Mouse (Mus musculus) embryonic facial prominence, embryonic 14.5 days (tissue): ENCODE results near the gene Wnt8b. TPM values are rescaled to one million over a fixed set of nuclear protein-coding genes. Genes with fewer than 3 reads are reported as not detected.
A peak's percentile ranks its signal among the peaks of the same experiment; 100 is the strongest.

Experiments
- ATAC-seq: fragments of 200-750 bp; cut with Nextera tagmentation; 2 replicates; pipeline ENCODE4 v1.8.0; 2017; ENCODE audit warnings: low read depth, moderate number of reproducible peaks, moderate TSS enrichment
- DNase-seq: peaks from one replicate; pipeline ENCODE4 v3.0.0-alpha.2; 2015; ENCODE audit warnings: low spot score
- H3K27ac ChIP-seq: fragments of 300-500 bp; sonication (generic); replicated peaks from 2 replicates; pipeline ENCODE4 v1.5.1; 2014; ENCODE audit warnings: low read depth, mild to moderate bottlenecking, low read length, moderate library complexity
- H3K27me3 ChIP-seq: fragments of 300-500 bp; sonication (generic); replicated peaks from 2 replicates; pipeline ENCODE4 v1.6.1; 2014; ENCODE audit warnings: low read length; ENCODE audit not compliant: control insufficient read depth, insufficient read depth
- H3K36me3 ChIP-seq: fragments of 300-500 bp; sonication (generic); 2 replicates; pipeline ENCODE4 v1.6.1; 2014; ENCODE audit warnings: low read length, mixed read lengths; ENCODE audit not compliant: control insufficient read depth, insufficient read depth
- H3K4me1 ChIP-seq: fragments of 300-500 bp; sonication (generic); 2 replicates; pipeline ENCODE4 v1.6.1; 2014; ENCODE audit warnings: antibody characterized with exemption, low read length; ENCODE audit not compliant: control insufficient read depth, insufficient read depth
- H3K4me2 ChIP-seq: fragments of 300-500 bp; sonication (generic); 2 replicates; pipeline ENCODE4 v1.6.1; 2014; ENCODE audit warnings: low read depth, mild to moderate bottlenecking, low read length, moderate library complexity, mixed read lengths
- H3K4me3 ChIP-seq: fragments of 300-500 bp; sonication (generic); 2 replicates; pipeline ENCODE4 v1.5.1; 2014; ENCODE audit warnings: low read depth, mild to moderate bottlenecking, low read length
- H3K9ac ChIP-seq: fragments of 300-500 bp; sonication (generic); 2 replicates; pipeline ENCODE4 v1.6.1; 2014; ENCODE audit warnings: low read depth, mild to moderate bottlenecking, low read length, moderate library complexity, mixed read lengths
- H3K9me3 ChIP-seq: fragments of 300-500 bp; sonication (generic); 2 replicates; pipeline ENCODE4 v1.6.1; 2016; ENCODE audit warnings: low read length; ENCODE audit not compliant: control insufficient read depth
- WGBS: fragments of 180-500 bp; shearing (Covaris S2); extraction: QIAGEN DNeasy Blood & Tissue Kit; methylation state at CpG from one replicate; pipeline ENCODE4 v1.1.7; 2014; 5-methylcytosine and 5-hydroxymethylcytosine counted together
- polyA plus RNA-seq: library from polyadenylated mRNA; unstranded; fragments of >200 nt; fragmentation: Nextera tagmentation; extraction: Ambion mirVana; gene quantifications from 2 replicates; pipeline ENCODE4 v1.2.1, GENCODE M21; 2014

The Wnt8b gene
- polyA plus RNA-seq, 1 experiment from 2014 or later: 0.14 TPM

DNA sequence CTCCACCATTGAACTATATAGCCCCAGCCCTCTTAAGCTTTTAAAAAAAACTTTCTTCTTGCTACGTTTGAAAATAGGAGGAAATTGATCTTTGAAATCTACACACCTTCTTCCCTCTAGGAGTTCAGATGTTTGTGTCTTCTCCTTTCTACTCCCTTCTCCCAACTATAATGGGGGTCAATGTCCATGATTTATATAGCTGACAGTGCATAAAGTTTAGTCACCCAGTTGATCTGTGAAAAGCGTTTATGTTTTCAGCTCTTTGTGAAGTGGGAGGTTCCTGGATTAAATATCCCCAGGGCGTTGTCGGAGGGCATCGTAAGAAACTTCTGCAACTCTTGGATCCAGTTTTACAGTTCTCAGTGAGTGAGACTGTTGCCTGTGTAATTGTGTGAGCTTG, 7.0 kb downstream of the Wnt8b start:
- H3K4me3 ChIP-seq: no peak overlapping the region
- H3K27ac ChIP-seq: no peak overlapping the region
- H3K27me3 ChIP-seq: 0 out of 2 replicates have a peak, but pooled peaks cover 9% of the 10 kb centered on the region
- H3K9ac ChIP-seq: no peak overlapping the region
- no peak overlapping the region for H3K4me2 ChIP-seq
- no peaks in the 10 kb centered on the region for H3K4me1 ChIP-seq
- ATAC-seq: no peak
- H3K9me3 ChIP-seq: no peaks in the 10 kb centered on the region
- no peak for DNase-seq
- WGBS: 43% methylated on average over 5 of the region's 5 CpGs
- no peaks in the 10 kb centered on the region for H3K36me3 ChIP-seq

DNA sequence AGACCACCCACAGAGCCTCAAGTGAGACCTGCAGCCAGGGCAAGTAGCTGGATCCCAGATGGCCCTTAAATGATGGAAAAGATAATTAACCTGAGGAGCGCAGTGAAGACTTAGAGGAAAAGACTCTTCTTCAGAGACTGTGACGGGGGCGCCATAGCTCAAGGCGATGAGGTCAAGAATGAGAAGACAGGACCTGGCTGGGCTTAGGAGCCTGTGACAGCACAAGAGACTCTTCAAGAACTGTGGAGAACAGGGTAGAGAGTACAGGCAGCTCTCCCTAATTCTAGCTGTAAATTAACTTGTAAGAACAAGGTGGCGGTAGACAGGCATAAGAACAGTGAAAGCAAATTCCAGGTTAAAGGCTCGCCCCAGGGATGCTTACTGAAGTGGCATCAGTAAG, 8.7 kb downstream of the Wnt8b start:
- Histone ChIP-seq H3K27me3 (peaks cover 5% of the 10 kb centered on the region; the same call in 1 of the 2 replicates), H3K4me1 (no peaks in the 10 kb centered on the region)
- no peak for ATAC-seq

DNA sequence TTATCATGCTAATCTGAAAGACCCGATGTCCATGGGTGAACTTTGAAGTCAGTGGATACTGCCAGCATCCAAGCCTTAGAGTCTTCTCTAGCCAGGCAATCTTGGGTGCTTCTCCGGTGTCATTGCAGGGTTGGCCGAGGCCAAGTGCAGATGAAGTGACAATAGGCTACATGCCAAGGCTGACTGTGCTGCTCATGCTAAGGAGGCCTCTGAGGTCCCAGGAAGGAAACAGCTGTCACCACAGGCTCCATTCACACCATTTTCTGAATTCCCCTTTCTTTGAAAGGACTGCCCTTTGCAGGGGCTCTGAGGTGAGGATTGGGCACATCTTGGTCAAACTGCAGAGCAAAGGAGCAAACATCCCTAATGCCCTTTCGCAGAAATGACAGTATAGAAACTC, 9.5 kb downstream of the Wnt8b start:
- Histone ChIP-seq H3K9ac (no peak overlapping the region), H3K4me3 (no peak overlapping the region), H3K27me3 (peaks cover 9% of the 10 kb centered on the region; the same call in 1 of the 2 replicates), H3K36me3 (no peaks in the 10 kb centered on the region), H3K4me2 (no peak overlapping the region), H3K9me3 (no peaks in the 10 kb centered on the region), H3K27ac (no peak overlapping the region), H3K4me1 (no peaks in the 10 kb centered on the region)
- ATAC-seq: no peak
- 78% methylated on average over 4 of the region's 4 CpGs for WGBS
- no peak for DNase-seq

More for the DNA sequence above, 8.7 kb downstream of the Wnt8b start:
- H3K4me3 ChIP-seq: no peak overlapping the region
- DNase-seq: no peak
- H3K9me3 ChIP-seq: no peaks in the 10 kb centered on the region
- H3K27ac ChIP-seq: no peak overlapping the region
- H3K9ac ChIP-seq: no peak overlapping the region
- no peaks in the 10 kb centered on the region for H3K36me3 ChIP-seq
- 71% methylated on average over 6 of the region's 6 CpGs for WGBS
- no peak overlapping the region for H3K4me2 ChIP-seq

DNA sequence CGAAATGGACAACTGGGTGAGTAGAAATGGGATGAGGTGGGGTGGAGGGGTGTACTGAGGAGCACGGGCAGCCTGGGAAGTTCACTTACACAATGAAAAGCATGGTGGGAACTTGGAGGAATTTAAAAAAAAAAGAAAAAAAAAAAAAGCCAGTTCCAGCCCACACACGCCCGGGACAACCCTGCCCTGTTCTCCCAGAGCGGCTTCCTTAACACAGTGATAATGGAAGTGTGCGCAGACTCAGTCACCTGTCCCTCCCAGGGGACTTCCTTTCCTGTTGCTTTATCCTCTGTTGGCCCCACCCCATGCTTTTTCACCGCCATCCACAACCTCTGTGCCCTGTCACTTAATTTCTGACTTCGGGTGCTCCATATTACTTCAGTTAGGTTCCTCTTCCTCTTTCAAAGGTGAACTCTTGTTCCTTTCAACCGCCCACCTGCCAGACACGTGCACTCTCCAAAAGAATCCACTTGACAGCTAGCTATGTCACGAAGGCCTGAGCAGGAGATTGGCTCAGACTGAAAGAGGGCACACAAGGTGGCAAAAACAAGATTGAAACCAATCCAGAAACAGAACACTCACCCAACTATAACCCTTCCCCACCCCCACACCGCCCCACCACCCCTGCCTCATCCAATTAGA, 17.4 kb downstream of the Wnt8b start:
- peak overlapping the region; percentile 46 for H3K4me3 ChIP-seq
- H3K9ac ChIP-seq: no peak overlapping the region
- H3K4me2 ChIP-seq: peak overlapping the region; percentile 86
- no peaks in the 10 kb centered on the region for H3K36me3 ChIP-seq
- peaks cover 16% of the 10 kb centered on the region; the same call in 1 of the 2 replicates for H3K4me1 ChIP-seq
- peaks cover 78% of the 10 kb centered on the region for H3K27me3 ChIP-seq
- no peaks in the 10 kb centered on the region for H3K9me3 ChIP-seq
- 6% methylated on average over 12 of the region's 12 CpGs for WGBS
- peak; percentile 54 for DNase-seq
- no peak overlapping the region for H3K27ac ChIP-seq
- ATAC-seq: no peak

DNA sequence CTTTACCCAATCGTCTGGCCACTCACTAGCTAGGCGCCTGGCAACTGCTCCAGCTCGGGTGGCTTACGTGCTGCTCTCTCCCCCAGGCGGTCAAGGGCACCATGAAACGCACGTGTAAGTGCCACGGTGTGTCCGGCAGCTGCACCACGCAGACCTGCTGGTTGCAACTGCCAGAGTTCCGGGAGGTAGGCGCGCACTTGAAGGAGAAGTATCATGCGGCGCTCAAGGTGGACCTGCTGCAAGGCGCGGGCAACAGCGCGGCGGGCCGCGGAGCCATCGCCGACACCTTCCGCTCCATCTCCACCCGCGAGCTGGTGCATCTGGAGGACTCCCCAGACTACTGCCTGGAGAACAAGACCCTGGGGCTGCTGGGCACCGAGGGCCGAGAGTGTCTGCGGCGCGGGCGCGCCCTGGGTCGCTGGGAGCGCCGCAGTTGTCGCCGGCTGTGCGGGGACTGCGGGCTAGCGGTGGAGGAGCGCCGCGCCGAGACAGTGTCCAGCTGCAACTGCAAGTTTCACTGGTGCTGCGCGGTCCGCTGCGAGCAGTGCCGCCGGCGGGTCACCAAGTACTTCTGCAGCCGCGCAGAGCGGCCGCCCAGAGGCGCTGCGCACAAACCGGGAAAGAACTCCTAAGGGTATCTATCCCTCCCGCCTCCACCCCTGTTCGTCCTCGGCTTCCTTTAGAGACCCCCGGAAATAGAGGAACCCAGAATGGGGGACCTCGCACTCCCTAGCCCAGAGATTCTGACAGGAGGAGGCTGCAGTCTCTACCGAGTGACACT, 18.4 kb downstream of the Wnt8b start:
- under 1% methylated on average over 40 of the region's 66 CpGs for WGBS
- H3K9me3 ChIP-seq: no peaks in the 10 kb centered on the region
- peak overlapping the region; percentile 54 for H3K9ac ChIP-seq
- peak; percentile 46 for DNase-seq
- peak overlapping the region; percentile 86 for H3K4me2 ChIP-seq
- H3K36me3 ChIP-seq: no peaks in the 10 kb centered on the region
- H3K4me3 ChIP-seq: peak overlapping the region; percentile 46
- peaks cover 85% of the 10 kb centered on the region for H3K27me3 ChIP-seq
- peaks cover 16% of the 10 kb centered on the region; the same call in 1 of the 2 replicates for H3K4me1 ChIP-seq
- H3K27ac ChIP-seq: no peak overlapping the region
- ATAC-seq: peak; percentile 27

DNA sequence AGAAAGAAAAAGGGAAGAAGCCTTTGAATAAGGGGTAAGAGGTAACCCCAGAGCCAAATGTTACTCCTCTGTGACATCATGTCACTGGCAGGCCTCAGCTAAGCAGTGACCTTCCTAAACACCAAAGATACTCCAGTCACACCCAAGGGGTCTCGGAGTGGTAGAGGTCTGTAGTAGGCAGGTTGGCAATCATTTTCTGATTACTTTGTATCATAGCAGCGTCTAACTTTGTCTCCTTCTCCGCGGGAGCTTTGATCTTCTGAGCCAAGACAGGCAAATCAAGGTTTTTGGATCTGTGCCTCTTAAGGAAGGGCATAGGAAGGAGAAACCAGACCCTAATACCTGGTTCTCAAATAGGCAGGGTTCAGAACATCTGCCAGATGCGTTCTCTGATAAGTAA, 19.3 kb downstream of the Wnt8b start:
- WGBS: 21% methylated on average over 4 of the region's 5 CpGs
- H3K4me1 ChIP-seq: peaks cover 16% of the 10 kb centered on the region; the same call in 1 of the 2 replicates

DNA sequence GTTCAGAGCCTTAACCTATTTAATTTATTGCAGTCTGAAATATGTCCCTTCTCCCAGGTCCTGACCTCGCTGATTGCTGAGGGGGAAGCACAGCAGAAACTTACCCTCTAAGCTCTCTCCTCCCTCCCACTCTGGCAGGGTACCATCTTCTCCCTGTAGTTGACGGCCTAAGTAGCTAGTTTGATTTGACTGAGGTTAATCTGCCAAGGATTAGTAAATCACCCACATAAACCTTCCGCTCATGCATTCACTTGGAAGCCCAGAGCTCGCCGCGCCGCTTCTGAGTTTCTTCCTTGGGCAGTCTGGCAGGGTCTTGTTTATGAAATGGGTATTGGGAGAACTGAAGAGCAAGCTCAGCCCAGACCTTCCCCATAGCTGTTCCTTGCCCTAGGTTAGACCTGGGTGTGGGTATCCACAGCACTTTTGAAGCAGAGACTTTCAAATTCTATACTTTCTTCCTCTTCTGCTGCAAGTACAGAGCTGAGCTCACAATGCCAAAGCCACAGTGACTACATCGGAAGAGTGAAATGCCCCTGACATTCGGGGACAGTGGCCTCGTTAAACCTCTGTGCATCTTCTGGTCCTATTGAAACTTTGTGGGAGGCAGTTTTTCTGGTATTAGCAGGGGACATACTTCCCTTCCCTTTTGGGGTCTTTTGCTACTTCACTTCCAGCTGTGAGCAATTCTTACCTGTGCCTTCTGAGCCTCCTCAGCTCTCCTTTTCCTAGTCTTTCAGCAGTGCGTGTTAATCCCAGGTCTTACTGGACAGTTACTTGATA, 20.0 kb downstream of the Wnt8b start:
- H3K4me3 ChIP-seq: no peak overlapping the region
- ATAC-seq (no peak), DNase-seq (no peak)
- no peaks in the 10 kb centered on the region for H3K36me3 ChIP-seq
- no peak overlapping the region for H3K4me2 ChIP-seq
- H3K27me3 ChIP-seq: peaks cover 90% of the 10 kb centered on the region
- no peaks in the 10 kb centered on the region for H3K9me3 ChIP-seq
- no peak overlapping the region for H3K27ac ChIP-seq
- 15% methylated on average over 11 of the region's 11 CpGs for WGBS
- peaks cover 16% of the 10 kb centered on the region; the same call in 1 of the 2 replicates for H3K4me1 ChIP-seq
- no peak overlapping the region for H3K9ac ChIP-seq

More for the DNA sequence above, 19.3 kb downstream of the Wnt8b start:
- H3K27ac ChIP-seq: no peak overlapping the region
- DNase-seq (no peak), ATAC-seq (no peak)
- H3K27me3 ChIP-seq: peaks cover 90% of the 10 kb centered on the region
- no peak overlapping the region for H3K4me2 ChIP-seq
- H3K9me3 ChIP-seq: no peaks in the 10 kb centered on the region
- no peak overlapping the region for H3K9ac ChIP-seq
- H3K4me3 ChIP-seq: no peak overlapping the region
- H3K36me3 ChIP-seq: no peaks in the 10 kb centered on the region

DNA sequence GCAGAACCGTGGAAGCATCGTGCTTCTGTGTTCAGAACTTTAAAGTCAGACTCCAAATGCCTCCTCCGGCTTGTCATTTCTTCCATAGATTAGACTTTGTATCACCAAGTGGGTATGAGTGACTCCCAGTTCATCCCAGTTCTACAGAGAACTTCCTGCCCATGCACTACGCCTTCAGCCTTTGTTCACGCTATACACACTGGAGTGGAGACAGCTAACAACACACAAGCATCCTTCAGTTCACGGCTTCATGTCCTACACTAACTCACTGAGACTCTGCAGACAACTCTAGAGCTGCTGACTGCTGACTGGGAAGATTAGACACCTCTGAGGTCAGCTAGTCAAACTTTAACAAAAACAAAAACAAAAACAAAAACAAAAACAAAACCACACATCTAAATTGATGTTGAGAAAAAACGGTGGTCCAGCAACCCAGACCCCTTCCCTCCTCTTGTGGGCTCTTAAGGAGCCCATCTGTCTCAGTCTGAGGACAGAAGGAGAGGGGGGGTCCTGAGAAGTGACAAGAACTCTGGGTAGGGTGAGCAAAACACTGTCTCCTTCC, 20.7 kb downstream of the Wnt8b start:
- WGBS: 25% methylated on average over 7 of the region's 7 CpGs

More for the DNA sequence above, 20.7 kb downstream of the Wnt8b start:
- no peaks in the 10 kb centered on the region for H3K9me3 ChIP-seq
- peaks cover 16% of the 10 kb centered on the region; the same call in 1 of the 2 replicates for H3K4me1 ChIP-seq
- H3K4me2 ChIP-seq: no peak overlapping the region; the same call in 1 of the 2 replicates
- ATAC-seq: no peak
- DNase-seq: no peak
- H3K27ac ChIP-seq: no peak overlapping the region
- no peaks in the 10 kb centered on the region for H3K36me3 ChIP-seq
- H3K27me3 ChIP-seq: peaks cover 84% of the 10 kb centered on the region
- no peak overlapping the region for H3K4me3 ChIP-seq
- no peak overlapping the region for H3K9ac ChIP-seq
